Mouse (Mus musculus): ENCODE measurements around the gene Cryzl2.

The Cryzl2 gene

DNA sequence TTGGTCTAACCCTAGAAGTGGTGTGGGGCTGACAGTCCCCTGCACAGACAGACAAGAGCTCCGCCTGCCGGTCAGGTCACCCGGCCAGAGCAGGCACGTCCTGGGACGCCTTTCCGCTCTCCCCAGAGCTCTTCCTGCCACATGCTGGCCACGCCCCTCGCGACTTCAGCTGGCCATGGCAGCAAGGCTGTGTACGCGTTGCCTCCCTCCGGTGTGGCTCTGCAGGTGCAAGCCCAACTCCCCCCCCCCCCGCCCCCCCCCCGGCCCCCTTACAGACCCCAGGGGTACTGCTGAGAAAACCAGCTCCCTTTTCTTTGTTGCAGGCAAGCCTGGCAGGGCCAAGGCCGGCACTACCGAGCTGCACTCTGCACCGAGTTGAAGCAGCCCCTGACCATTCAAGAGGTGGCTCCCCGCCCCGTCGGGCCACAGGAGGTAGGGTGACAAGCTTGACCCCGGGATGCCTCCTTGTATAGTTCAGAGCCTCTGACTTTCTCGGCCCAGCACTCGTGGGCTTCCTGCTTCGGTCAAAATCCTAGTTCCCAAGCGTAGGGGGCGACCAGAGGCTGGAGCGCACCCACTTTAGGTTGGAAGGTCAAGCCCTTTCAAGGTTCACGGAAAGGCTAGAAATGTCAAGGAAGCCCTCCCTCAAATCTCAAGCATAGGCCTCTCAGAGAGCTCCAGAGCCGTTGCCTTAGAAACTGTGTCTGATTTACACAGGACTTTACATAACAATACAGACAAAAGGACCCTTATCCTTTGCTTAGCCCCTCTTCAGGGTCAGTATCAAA lies at the start of gene Cryzl2:
TSS of gene Cryzl2 (plus strand) at position 157 of the 788 bp plus-strand sequence.
- H3K36me3 ChIP-seq (ENCODE audit: control insufficient read depth, insufficient read depth, low read length, poor library complexity, severe bottlenecking) = no peaks in the 10 kb centered on the region
- peak; percentile 79 for DNase-seq (ENCODE audit: low read depth, low spot score)
- H3K27me3 ChIP-seq (ENCODE audit: control insufficient read depth, insufficient read depth, low read length, poor library complexity, severe bottlenecking) = no peaks in the 10 kb centered on the region

DNA sequence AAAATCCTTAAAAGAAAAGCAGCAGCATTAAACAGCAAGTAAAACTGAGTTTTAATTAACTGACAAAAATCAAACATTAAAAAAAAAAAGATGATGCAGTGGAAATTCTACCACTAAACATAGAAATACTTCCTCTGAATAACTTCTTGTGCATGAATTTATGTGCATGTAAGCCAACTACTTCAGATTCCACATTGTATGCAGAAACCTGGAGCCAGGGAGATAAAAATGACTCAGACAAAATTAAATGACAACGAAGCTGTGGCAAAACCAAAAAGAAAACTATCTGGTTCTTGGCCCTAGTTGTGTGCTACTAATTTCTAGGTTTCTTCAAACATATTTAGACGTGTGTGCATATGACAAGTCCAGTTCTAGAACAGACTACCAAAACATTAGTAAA lies 48.7 kb upstream of the Cryzl2 start:
- Histone ChIP-seq H3K36me3 (ENCODE audit: control insufficient read depth, insufficient read depth, low read length, poor library complexity, severe bottlenecking) (no peaks in the 10 kb centered on the region), H3K27me3 (ENCODE audit: control insufficient read depth, insufficient read depth, low read length, poor library complexity, severe bottlenecking) (no peaks in the 10 kb centered on the region)
- no peak for DNase-seq (ENCODE audit: low read depth, low spot score)

DNA sequence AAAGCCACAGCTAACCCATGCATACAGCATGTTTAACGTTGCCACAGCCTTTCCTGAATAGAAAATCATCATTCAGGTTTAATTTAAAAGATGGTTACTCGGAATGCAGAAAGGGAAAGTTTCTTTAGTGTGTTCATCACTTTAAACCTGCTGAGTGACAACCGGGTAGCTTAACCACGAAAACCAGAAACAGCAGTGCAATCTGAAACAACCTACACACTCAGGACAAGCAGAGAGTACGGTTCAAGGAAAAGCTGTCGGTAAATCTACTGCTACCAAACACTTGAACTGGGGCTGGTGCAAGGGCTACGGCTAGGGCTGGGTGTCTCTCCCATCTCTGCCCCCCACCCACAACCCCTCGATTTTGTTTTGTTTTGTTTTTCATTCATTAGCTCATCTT lies 47.4 kb upstream of the Cryzl2 start:
- no peaks in the 10 kb centered on the region for H3K27me3 ChIP-seq (ENCODE audit: control insufficient read depth, insufficient read depth, low read length, poor library complexity, severe bottlenecking)
- peak; percentile 19 for DNase-seq (ENCODE audit: low read depth, low spot score)
- no peaks in the 10 kb centered on the region for H3K36me3 ChIP-seq (ENCODE audit: control insufficient read depth, insufficient read depth, low read length, poor library complexity, severe bottlenecking)

- no peaks in the 10 kb centered on the region for H3K27me3 ChIP-seq (ENCODE audit: control insufficient read depth, insufficient read depth, low read length, poor library complexity, severe bottlenecking)
- H3K36me3 ChIP-seq (ENCODE audit: control insufficient read depth, insufficient read depth, low read length, poor library complexity, severe bottlenecking) = no peaks in the 10 kb centered on the region
- peak; percentile 28 for DNase-seq (ENCODE audit: low read depth, low spot score)
Measured at GRCm38 (mm10) chr1:157411341-157411710, 47.1 kb upstream of the Cryzl2 start.

- H3K27me3 ChIP-seq (ENCODE audit: control insufficient read depth, insufficient read depth, low read length, poor library complexity, severe bottlenecking) = no peaks in the 10 kb centered on the region
- no peak for DNase-seq (ENCODE audit: low read depth, low spot score)
Measured at GRCm38 (mm10) chr1:157411711-157412380, 46.5 kb upstream of the Cryzl2 start.

GRCm38 (mm10) chr1:157412454-157413369 lies 45.7 kb upstream of the Cryzl2 start, which contains the start of gene Rasal2:
Rasal2 (minus strand) TSS chr1:157412595.
- Histone ChIP-seq H3K27me3 (ENCODE audit: control insufficient read depth, insufficient read depth, low read length, poor library complexity, severe bottlenecking) (no peaks in the 10 kb centered on the region), H3K36me3 (ENCODE audit: control insufficient read depth, insufficient read depth, low read length, poor library complexity, severe bottlenecking) (no peaks in the 10 kb centered on the region)
- DNase-seq (ENCODE audit: low read depth, low spot score) = peak; percentile 97

More at GRCm38 (mm10) chr1:157411711-157412380, 46.5 kb upstream of the Cryzl2 start:
- no peaks in the 10 kb centered on the region for H3K36me3 ChIP-seq (ENCODE audit: control insufficient read depth, insufficient read depth, low read length, poor library complexity, severe bottlenecking)

- no peaks in the 10 kb centered on the region for H3K36me3 ChIP-seq (ENCODE audit: control insufficient read depth, insufficient read depth, low read length, poor library complexity, severe bottlenecking)
- H3K27me3 ChIP-seq (ENCODE audit: control insufficient read depth, insufficient read depth, low read length, poor library complexity, severe bottlenecking) = no peaks in the 10 kb centered on the region
- no peak for DNase-seq (ENCODE audit: low read depth, low spot score)
Measured at GRCm38 (mm10) chr1:157415771-157416170, 42.6 kb upstream of the Cryzl2 start.

DNA sequence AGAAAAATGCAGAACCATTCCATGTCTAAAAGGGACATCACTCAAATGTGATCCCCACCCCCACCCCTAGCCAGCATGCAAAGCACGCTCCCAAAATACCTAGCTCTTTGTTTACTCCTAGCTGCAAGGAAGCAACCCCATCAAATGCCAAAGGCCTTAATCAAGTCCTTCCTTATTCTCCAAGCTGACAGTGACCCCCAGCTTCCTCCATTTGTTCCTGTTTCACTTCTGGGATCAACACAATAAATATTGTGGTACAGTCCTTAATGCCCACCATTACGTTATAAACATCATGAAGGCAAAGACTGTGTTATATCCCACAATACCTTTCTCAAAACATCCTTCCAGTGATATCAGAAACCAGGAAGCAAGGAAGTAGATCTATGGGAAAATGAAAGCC lies 41.7 kb upstream of the Cryzl2 start:
- H3K36me3 ChIP-seq (ENCODE audit: control insufficient read depth, insufficient read depth, low read length, poor library complexity, severe bottlenecking) = no peaks in the 10 kb centered on the region
- no peaks in the 10 kb centered on the region for H3K27me3 ChIP-seq (ENCODE audit: control insufficient read depth, insufficient read depth, low read length, poor library complexity, severe bottlenecking)
- no peak for DNase-seq (ENCODE audit: low read depth, low spot score)

- no peaks in the 10 kb centered on the region for H3K27me3 ChIP-seq (ENCODE audit: control insufficient read depth, insufficient read depth, low read length, poor library complexity, severe bottlenecking)
- no peaks in the 10 kb centered on the region for H3K36me3 ChIP-seq (ENCODE audit: control insufficient read depth, insufficient read depth, low read length, poor library complexity, severe bottlenecking)
- DNase-seq (ENCODE audit: low read depth, low spot score) = no peak
Measured at GRCm38 (mm10) chr1:157417414-157417813, 41.0 kb upstream of the Cryzl2 start.

- no peaks in the 10 kb centered on the region for H3K27me3 ChIP-seq (ENCODE audit: control insufficient read depth, insufficient read depth, low read length, poor library complexity, severe bottlenecking)
Measured at GRCm38 (mm10) chr1:157417861-157418260, 40.5 kb upstream of the Cryzl2 start.

GRCm38 (mm10) chr1:157425741-157426427 lies 32.5 kb upstream of the Cryzl2 start:
- Histone ChIP-seq H3K27me3 (ENCODE audit: control insufficient read depth, insufficient read depth, low read length, poor library complexity, severe bottlenecking) (no peaks in the 10 kb centered on the region), H3K36me3 (ENCODE audit: control insufficient read depth, insufficient read depth, low read length, poor library complexity, severe bottlenecking) (no peaks in the 10 kb centered on the region)
- DNase-seq (ENCODE audit: low read depth, low spot score) = no peak

More at GRCm38 (mm10) chr1:157417861-157418260, 40.5 kb upstream of the Cryzl2 start:
- DNase-seq (ENCODE audit: low read depth, low spot score) = no peak
- H3K36me3 ChIP-seq (ENCODE audit: control insufficient read depth, insufficient read depth, low read length, poor library complexity, severe bottlenecking) = no peaks in the 10 kb centered on the region

DNA sequence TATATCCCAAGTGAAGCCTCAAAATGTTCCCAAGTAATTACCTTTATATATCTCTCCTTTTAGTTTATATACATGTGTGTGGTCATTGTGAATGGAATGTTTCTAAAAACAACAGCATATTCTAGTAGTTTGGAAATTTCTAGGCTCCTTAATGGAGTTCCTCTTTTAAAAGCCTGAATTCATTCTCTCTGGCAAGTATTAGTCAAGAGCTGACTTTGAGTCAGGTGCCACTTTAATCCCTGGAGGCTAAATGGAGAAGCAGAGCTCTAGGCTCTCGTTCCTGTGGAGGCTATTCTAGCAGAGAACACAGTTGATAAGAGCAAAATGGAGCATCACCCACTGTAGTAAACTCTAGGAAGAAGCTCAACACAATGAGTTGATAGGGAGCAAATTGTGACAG lies 31.4 kb upstream of the Cryzl2 start:
- Histone ChIP-seq H3K36me3 (ENCODE audit: control insufficient read depth, insufficient read depth, low read length, poor library complexity, severe bottlenecking) (no peaks in the 10 kb centered on the region), H3K27me3 (ENCODE audit: control insufficient read depth, insufficient read depth, low read length, poor library complexity, severe bottlenecking) (no peaks in the 10 kb centered on the region)
- DNase-seq (ENCODE audit: low read depth, low spot score) = no peak

- Histone ChIP-seq H3K36me3 (ENCODE audit: control insufficient read depth, insufficient read depth, low read length, poor library complexity, severe bottlenecking) (no peaks in the 10 kb centered on the region), H3K27me3 (ENCODE audit: control insufficient read depth, insufficient read depth, low read length, poor library complexity, severe bottlenecking) (no peaks in the 10 kb centered on the region)
- no peak for DNase-seq (ENCODE audit: low read depth, low spot score)
Measured at GRCm38 (mm10) chr1:157427604-157428003, 30.8 kb upstream of the Cryzl2 start.

DNA sequence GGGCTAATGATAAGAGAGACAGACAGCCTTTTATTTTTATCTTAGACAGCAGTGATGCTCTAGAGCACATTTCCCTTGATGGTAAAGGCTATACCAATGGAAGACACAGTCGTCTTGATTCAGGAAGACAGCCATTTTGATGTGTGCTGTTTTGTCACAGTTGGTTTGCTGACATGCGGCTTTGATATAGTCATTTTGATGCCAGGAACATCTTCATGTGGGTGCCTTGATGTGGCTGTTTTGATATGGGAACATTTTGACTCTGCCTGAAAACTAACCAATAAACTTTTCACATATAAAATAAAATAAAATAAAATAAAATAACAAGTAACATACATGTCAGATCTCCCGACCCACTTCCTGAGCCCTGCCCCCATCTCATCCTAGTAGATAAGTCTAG lies 30.0 kb upstream of the Cryzl2 start:
- no peak for DNase-seq (ENCODE audit: low read depth, low spot score)
- H3K36me3 ChIP-seq (ENCODE audit: control insufficient read depth, insufficient read depth, low read length, poor library complexity, severe bottlenecking) = no peaks in the 10 kb centered on the region
- H3K27me3 ChIP-seq (ENCODE audit: control insufficient read depth, insufficient read depth, low read length, poor library complexity, severe bottlenecking) = no peaks in the 10 kb centered on the region
